Mouse (Mus musculus): ENCODE results near the gene Snn. TPM values are rescaled to one million over a fixed set of nuclear protein-coding genes. Genes with fewer than 3 reads are reported as not detected.

The Snn gene
- total RNA-seq, 2 experiments from 2014 or later = 174 to 177 TPM

DNA sequence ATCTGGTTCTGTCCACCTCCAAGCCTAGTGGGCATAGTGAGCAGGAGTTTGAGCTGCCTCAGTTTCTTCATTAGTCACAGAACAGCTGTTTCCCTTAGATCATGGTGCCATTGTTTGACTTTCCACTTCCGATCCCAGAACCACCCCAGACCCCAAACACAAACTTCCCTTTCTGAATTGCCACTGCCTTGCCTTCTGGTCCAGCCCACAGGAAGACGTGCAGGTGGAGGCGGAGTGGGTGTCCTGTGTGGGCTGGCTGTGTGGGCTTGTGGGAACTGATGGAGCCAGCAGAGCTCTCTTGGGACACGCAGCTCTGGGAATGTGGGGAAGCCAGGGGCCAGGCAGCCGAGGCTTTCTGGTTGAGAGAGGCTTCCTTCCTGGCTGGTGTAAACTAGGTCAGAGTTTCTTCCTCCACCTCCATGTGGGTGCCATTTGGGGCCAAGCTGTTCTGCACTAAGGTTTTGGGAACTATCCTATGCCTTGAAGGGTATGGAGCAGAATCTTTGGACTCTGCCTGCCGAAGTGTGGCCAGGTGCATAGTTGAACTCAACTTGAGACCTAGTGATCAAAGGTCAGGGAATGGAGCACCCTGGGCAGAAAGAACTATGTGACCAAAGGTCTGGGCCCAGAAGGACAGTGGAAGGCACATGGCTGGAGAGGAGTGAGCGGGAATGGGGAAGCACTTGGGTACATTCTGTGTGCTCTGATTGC lies 9.1 kb downstream of the Snn start:
- TF ChIP-seq CTCF (IDR thresholded peaks at IDR 0.05) = no peak
- no peak overlapping the region for H3K4me3 ChIP-seq
- intact Hi-C loops (cut with DNase I) = loop anchor here (5.0 kb wide), 1 partner anchor 37 kb away; no protein-coding TSS in a partner anchor
- H3K27ac ChIP-seq = peak overlapping the region; percentile 40; the same call in 1 of the 2 replicates
- peak in 1 of 2 experiments; percentile 33 for DNase-seq (ENCODE audit: extremely low spot score in 1 of 2, low spot score in 2 of 2)

DNA sequence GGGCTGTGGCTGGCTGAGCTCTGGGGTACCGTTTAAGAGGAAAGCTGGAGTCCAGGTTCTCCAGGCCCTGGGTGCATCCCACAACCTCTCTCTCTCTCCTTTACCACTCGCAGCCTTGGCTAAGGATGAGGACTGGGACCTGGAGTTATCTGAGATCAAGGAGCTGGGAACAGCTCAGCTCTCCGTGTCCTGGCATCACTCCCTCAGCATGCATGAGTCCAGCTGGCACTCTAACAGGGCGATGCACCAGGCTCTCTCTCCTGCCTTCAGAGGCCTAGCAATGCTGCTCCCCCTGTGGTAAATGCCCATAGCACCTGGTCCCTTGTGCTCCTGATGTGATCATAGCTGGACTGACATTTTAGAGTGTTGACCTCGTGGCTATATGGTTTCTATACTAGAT lies 10.4 kb downstream of the Snn start:
- no peak for TF ChIP-seq CTCF (IDR thresholded peaks at IDR 0.05)
- Histone ChIP-seq H3K27ac (peak overlapping the region; percentile 40; the same call in 1 of the 2 replicates), H3K4me3 (no peak overlapping the region)
- DNase-seq (ENCODE audit: extremely low spot score in 1 of 2, low spot score in 2 of 2) = no peak
- intact Hi-C loops (cut with DNase I) = no loop called here

DNA sequence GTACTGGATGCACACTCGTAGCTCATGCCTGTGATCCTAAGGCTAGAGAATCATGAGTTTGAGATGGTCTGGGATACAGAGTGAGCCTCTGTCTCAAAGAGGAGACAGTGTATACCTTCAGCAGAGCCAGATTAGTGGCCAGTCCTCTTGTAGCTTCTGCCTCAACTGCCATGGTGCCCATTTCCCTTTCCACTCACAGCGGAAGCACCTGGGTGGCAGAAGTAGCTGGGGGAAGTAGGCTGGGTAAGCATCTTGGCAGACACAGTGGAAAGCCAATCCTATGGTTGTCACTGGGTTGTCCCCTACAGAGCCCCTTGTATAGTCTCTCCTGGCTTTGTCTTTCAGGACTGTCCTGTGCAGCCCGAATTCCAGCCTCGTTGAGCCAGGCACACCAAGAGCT lies 11.1 kb downstream of the Snn start:
- no peak for DNase-seq (ENCODE audit: extremely low spot score in 1 of 2, low spot score in 2 of 2)
- no peak for TF ChIP-seq CTCF (IDR thresholded peaks at IDR 0.05)
- Histone ChIP-seq H3K4me3 (no peak overlapping the region), H3K27ac (no peak overlapping the region; the same call in 1 of the 2 replicates)
- intact Hi-C loops (cut with DNase I) = no loop called here

DNA sequence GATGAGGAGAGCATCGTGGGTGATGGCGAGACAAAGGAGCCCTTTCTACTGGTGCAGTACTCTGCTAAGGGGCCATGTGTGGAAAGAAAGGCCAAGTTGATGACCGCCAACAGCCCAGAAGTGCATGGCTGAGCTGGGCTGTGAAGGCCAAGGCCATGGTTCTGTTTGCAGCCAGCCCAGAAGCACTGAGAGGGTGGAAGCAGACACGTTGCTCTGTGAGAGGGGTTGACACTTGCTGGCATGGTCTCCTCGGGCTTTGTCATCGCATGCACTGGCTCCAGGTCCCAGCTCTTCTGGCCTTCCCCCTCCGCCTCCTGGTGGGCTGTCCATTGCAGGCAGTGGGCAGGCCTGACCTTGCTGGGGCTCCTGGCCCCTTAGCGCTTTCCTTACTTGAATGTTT lies 11.7 kb downstream of the Snn start:
- intact Hi-C loops (cut with DNase I) = no loop called here
- H3K27ac ChIP-seq = peak overlapping the region; percentile 8; the same call in 1 of the 2 replicates

DNA sequence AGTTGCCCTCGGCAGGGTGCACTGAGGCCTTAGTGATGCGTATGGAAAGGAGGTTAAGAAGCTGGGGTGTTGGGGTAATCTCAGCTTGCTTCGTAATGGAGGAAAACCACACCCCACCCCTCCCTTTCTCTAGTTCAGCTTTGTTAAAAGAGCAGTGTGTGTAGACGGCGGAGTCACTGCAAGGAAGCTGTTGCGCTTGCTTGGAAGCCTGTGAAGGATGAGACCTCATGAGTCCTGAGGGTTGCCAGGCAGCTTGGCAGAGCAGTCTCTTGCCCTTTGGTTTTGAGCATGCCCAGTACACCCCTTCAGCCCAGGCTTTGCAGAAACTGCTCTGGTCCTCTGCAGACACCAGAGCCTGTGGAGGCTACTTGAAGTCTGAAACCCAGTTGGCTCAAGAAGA lies 12.3 kb downstream of the Snn start:
- TF ChIP-seq CTCF (IDR thresholded peaks at IDR 0.05) = no peak
- peak overlapping the region; percentile 8; the same call in 1 of the 2 replicates for H3K27ac ChIP-seq
- DNase-seq (ENCODE audit: extremely low spot score in 1 of 2, low spot score in 2 of 2) = no peak
- no peak overlapping the region for H3K4me3 ChIP-seq
- intact Hi-C loops (cut with DNase I) = no loop called here

More for the DNA sequence above, 11.7 kb downstream of the Snn start:
- TF ChIP-seq CTCF (IDR thresholded peaks at IDR 0.05) = no peak
- no peak overlapping the region for H3K4me3 ChIP-seq
- DNase-seq (ENCODE audit: extremely low spot score in 1 of 2, low spot score in 2 of 2) = no peak

DNA sequence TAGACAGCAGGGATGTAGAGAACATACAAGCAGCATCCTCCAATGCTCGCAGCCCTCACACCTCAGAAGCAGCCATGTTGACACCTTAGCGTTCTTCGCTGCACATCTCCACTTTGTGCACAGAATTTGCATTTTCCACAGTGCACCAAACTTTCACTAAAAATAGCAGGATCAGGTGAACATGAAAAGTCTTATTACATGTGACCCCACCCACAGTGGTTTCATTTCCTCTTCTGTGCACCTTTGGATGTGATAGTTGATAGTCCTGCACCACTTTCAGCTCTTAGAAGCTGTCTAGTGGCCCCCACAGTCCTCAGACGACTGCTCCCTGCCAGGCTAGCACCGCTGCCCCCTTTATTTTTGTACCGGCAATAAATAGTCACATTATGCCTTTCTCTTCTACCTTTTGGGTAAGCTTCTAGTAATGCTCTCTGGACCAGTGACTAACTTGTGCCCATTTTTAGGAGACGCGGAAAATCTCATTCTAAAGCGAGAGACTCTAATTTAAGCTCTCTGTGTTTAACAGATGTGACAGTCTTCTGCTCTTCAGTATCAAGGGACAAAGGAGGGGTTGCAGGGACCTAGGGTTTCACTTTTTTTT lies 17.0 kb downstream of the Snn start:
- intact Hi-C loops (cut with DNase I) = no loop called here

DNA sequence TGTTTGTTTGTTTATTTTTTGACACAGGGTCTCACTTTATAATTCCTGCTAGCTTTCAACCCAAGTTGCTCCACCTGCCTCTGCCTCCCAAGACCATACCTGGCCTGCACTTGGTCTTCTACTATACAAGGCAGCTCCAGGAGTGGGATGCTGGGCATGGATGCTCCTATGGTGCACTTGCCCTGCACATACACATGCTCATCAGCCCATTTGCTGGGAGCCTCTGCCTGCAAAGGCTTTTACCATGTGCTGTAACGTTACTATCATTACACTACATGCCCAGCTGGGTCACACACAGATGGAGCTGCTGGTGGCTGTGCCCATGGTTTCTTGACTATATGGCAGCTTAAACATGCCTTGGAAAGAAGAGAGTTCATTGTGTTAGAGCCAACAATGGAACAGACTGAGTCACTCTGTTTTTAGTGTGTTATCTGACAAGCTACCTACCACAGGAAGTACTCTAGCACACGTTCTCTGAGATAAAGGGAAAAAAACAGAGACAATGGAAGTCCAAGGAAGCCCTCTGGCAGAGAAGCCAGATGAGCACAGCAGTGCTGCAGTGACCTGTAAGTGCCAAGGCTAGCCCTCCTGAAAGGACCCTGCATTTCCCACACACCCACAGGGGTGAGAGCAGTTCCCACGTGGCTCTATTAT lies 17.6 kb downstream of the Snn start:
- Histone ChIP-seq H3K27ac (no peak overlapping the region), H3K4me3 (no peak overlapping the region)
- DNase-seq (ENCODE audit: extremely low spot score in 1 of 2, low spot score in 2 of 2) = no peak
- TF ChIP-seq CTCF (IDR thresholded peaks at IDR 0.05) = no peak
- intact Hi-C loops (cut with DNase I) = no loop called here

More for the DNA sequence above, 17.0 kb downstream of the Snn start:
- TF ChIP-seq CTCF (IDR thresholded peaks at IDR 0.05) = no peak
- DNase-seq (ENCODE audit: extremely low spot score in 1 of 2, low spot score in 2 of 2) = no peak
- no peak overlapping the region for H3K4me3 ChIP-seq
- H3K27ac ChIP-seq = peak overlapping the region; percentile 54; the same call in 1 of the 2 replicates

DNA sequence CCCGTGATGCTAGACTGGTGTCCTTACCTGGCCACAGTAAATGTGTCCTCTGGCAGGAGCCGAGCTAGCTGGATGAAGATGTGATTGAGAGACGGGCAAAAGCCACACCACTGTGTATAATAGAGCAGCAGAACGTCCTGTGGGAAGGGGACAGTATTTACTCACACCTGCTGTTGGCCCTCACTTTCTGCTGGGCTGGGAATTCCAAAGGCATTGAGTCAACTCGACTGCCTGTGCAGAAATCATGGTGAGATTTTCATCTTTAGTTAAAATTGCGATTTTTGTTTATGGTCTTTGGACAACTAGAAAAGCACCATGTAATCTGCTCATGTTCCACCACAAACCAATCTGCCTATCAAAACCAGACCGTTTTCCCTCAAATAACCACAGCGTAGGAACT lies 23.4 kb downstream of the Snn start:
- H3K27ac ChIP-seq = no peak overlapping the region
- intact Hi-C loops (cut with DNase I) = no loop called here
- DNase-seq (ENCODE audit: extremely low spot score in 1 of 2, low spot score in 2 of 2) = no peak
- H3K4me3 ChIP-seq = no peak overlapping the region
- no peak for TF ChIP-seq CTCF (IDR thresholded peaks at IDR 0.05)

DNA sequence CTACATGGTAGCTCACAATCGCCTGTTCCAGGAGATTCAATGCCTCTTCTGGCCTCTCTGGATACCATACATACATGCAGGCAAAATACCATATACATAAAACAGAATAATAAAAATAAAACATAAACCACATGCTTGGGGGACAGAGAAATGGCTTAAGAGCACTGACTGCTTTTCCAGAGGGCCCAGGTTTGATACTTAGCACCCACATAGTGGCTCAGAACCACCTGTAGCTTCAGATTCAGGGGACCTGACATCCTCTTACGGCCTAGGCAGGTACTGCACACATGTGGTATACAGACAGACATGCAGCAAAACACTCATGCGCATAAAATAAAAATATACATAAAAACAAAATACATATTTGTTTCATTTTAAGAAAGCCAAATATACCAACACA lies 25.6 kb downstream of the Snn start:
- no peak for TF ChIP-seq CTCF (IDR thresholded peaks at IDR 0.05)
- intact Hi-C loops (cut with DNase I) = no loop called here
- no peak for DNase-seq (ENCODE audit: extremely low spot score in 1 of 2, low spot score in 2 of 2)
- Histone ChIP-seq H3K27ac (no peak overlapping the region), H3K4me3 (no peak overlapping the region)

DNA sequence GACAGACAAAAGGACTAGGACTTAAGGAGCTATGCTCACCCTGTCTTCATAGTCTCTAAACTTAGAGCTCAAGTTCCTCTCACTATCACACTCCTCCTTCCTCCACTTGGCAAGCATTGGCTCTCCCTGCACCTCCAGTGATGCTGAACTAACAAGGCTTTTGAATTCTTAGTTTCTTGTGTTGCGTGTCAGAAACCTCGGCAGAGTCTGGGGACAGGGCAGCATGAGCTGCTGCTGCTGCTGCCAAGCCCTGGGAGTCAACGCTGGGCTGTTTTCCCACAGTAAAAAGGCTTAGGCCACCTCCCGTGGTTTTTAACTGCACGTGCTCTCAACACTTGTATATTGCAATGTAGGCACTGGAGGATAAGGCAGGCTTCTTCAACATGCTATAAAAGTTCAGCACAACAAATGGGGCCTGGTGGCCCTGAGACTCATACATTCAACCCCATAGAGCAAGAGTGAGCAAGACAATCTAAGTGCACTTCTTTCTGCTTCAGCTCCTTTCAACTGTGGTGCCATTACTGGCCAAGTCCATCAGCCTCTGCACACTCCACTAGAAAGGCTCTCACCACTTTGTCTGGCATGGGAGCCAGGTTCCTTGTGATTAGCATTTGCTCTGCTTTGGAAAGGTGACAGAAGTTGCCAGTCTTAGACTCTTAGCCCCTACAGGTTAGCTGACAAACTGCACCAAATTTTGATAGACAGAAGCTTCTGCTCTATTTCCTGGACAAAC lies 26.3 kb downstream of the Snn start:
- intact Hi-C loops (cut with DNase I) = no loop called here
- no peak for DNase-seq (ENCODE audit: extremely low spot score in 1 of 2, low spot score in 2 of 2)
- TF ChIP-seq CTCF (IDR thresholded peaks at IDR 0.05) = peak; percentile 30
- no peak overlapping the region for H3K4me3 ChIP-seq
- H3K27ac ChIP-seq = peak overlapping the region; percentile 24; the same call in 1 of the 2 replicates

DNA sequence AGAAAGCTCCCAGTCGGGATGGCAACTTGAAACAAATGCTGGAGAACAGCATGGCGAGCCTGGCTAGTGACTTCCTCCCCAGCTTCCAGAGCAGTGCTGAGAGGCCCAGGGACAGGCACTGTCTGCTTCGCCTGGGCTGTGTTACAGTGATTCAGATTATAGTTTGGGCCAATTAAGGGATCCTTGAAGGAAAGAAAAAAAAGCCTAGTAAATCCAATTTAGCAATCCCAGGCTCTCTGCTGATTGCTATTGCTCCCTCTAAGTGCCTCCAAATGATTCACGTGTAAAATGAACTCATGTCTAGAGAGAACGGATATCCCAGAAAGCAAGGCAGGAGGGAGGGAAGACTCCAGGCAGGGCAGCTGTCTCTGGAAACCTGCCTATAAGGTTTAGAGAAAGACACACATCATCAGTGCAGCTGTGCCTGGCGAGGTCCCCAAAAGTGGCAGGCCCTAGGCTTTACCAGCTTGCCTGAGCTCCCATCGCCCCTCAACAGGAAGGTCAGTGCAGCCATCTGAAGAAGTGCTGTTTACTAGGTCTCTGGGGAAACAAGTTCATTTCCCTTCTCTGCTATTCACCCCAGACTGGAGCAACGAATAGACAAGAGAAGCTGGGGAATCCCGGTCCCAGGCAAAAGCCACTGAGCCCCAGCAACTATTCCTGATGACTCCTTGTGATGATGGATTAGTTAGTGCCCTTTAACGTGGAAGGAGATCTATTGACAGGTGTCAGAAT lies 30.3 kb downstream of the Snn start:
- H3K4me3 ChIP-seq = no peak overlapping the region
- intact Hi-C loops (cut with DNase I) = no loop called here
- peak overlapping the region; percentile 78 for H3K27ac ChIP-seq
- DNase-seq (ENCODE audit: extremely low spot score in 1 of 2, low spot score in 2 of 2) = no peak
- TF ChIP-seq CTCF (IDR thresholded peaks at IDR 0.05) = no peak
